Mouse (Mus musculus): ENCODE results near the gene Nab1.

The Nab1 gene

GRCm38 (mm10) chr1:52470811-52471489, 29.5 kb downstream of the Nab1 start:
- no peak for DNase-seq

GRCm38 (mm10) chr1:52470326-52470725, 30.2 kb downstream of the Nab1 start:
- no peak for DNase-seq

- DNase-seq = no peak
Measured at GRCm38 (mm10) chr1:52466518-52467120, 33.9 kb downstream of the Nab1 start.

GRCm38 (mm10) chr1:52465830-52466229, 34.6 kb downstream of the Nab1 start:
- DNase-seq = no peak

- DNase-seq = no peak
Measured at GRCm38 (mm10) chr1:52465264-52465663, 35.2 kb downstream of the Nab1 start.

GRCm38 (mm10) chr1:52463305-52463704, 37.2 kb downstream of the Nab1 start:
- DNase-seq = no peak

- DNase-seq = no peak
Measured at GRCm38 (mm10) chr1:52456571-52456970, 43.9 kb downstream of the Nab1 start.

- no peak for DNase-seq
Measured at GRCm38 (mm10) chr1:52454509-52455001, 45.9 kb downstream of the Nab1 start.

GRCm38 (mm10) chr1:52451360-52451759, 49.1 kb downstream of the Nab1 start:
- no peak for DNase-seq

- no peak for DNase-seq
Measured at GRCm38 (mm10) chr1:52435856-52436255, 64.6 kb downstream of the Nab1 start.

- DNase-seq = no peak
Measured at GRCm38 (mm10) chr1:52434085-52434484, 66.4 kb downstream of the Nab1 start.

GRCm38 (mm10) chr1:52431806-52432205, 68.7 kb downstream of the Nab1 start:
- DNase-seq = no peak

GRCm38 (mm10) chr1:52430606-52431005, 69.9 kb downstream of the Nab1 start:
- DNase-seq = no peak

GRCm38 (mm10) chr1:52430116-52430515, 70.4 kb downstream of the Nab1 start:
- no peak for DNase-seq

GRCm38 (mm10) chr1:52427841-52428464, 72.5 kb downstream of the Nab1 start:
- DNase-seq = no peak

GRCm38 (mm10) chr1:52423846-52424245, 76.6 kb downstream of the Nab1 start:
- DNase-seq = no peak

GRCm38 (mm10) chr1:52423057-52423456, 77.4 kb downstream of the Nab1 start:
- no peak for DNase-seq

- no peak for DNase-seq
Measured at GRCm38 (mm10) chr1:52422137-52422536, 78.3 kb downstream of the Nab1 start.

GRCm38 (mm10) chr1:52421623-52422022, 78.9 kb downstream of the Nab1 start:
- no peak for DNase-seq

- DNase-seq = no peak
Measured at GRCm38 (mm10) chr1:52419088-52419819, 81.2 kb downstream of the Nab1 start.

Measured in kidney, postnatal 4 days (tissue).